Mouse (Mus musculus): ENCODE results near the gene 1700021F05Rik. TPM values are rescaled to one million over a fixed set of nuclear protein-coding genes. Genes with fewer than 3 reads are reported as not detected.

1700021F05Rik gene
- polyA plus RNA-seq, 1 experiment from 2014 or later, result 84.7 TPM

DNA sequence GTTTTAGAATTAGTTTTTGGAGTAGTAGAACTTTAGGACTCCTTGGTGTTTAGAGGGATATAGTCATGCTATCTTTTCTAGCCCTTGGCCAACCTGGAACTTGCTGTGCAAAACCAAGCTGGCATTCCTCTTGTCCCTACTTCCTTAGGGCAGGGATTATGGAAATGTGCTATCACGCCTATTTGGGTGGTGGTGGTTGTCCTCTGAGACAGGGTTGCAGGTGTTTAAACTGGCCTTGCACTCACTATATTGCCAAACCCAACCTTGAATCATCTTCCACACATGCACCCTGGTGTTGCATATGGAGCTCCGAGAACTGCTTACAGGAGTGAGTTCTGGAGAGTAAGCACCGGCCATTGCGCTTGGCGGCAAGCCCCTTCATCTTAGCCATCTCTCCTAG is 58.8 kb downstream of the 1700021F05Rik start:
- Histone ChIP-seq H3K27ac (no peak overlapping the region), H3K27me3 (ENCODE audit: insufficient read depth, low read length) (no peaks in the 10 kb centered on the region), H3K4me3 (replicated peaks; ENCODE audit: low read depth, low read length) (no peak overlapping the region), H3K4me2 (ENCODE audit: low read length) (no peak overlapping the region), H3K36me3 (ENCODE audit: insufficient read depth, low read length) (no peaks in the 10 kb centered on the region), H3K9me3 (replicated peaks; ENCODE audit: low read length) (no peaks in the 10 kb centered on the region), H3K4me1 (replicated peaks; ENCODE audit: insufficient read depth, low read length) (peaks cover 21% of the 10 kb centered on the region; the same call in 1 of the 2 replicates), H3K9ac (ENCODE audit: low read depth, low read length) (no peak overlapping the region)
- no peak for DNase-seq (ENCODE audit: low spot score)
- TF ChIP-seq CTCF (IDR thresholded peaks at IDR 0.05; ENCODE audit: low read depth), result no peak
- 91% methylated on average over 5 of the region's 5 CpGs for WGBS
- no peak for ATAC-seq (replicated peaks; ENCODE audit: low FRiP score, low read depth)

DNA sequence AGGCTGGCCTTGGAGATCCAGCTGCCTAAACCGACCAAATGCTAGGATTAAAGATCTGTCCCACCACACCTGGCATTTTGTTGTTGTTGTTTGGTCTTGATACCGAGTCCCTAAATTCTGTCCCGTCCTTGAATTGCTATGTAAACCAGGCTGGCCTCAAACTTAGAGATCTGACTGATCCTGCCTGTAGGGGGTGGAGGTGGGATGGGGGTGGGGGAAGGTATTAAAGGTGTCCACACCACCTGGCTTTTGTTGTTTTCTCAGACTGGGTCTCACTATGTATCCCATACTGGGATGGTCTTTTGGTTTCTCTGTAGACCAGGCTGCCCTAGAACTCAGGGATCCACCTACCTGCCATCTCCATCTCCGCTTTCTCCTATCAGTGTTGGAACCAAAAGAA is 59.6 kb downstream of the 1700021F05Rik start:
- no peak overlapping the region for H3K4me2 ChIP-seq (ENCODE audit: low read length)
- ATAC-seq (replicated peaks; ENCODE audit: low FRiP score, low read depth) (no peak), DNase-seq (ENCODE audit: low spot score) (no peak)
- no peaks in the 10 kb centered on the region for H3K36me3 ChIP-seq (ENCODE audit: insufficient read depth, low read length)
- no peak overlapping the region for H3K9ac ChIP-seq (ENCODE audit: low read depth, low read length)
- H3K4me1 ChIP-seq (replicated peaks; ENCODE audit: insufficient read depth, low read length), result peaks cover 21% of the 10 kb centered on the region; the same call in 1 of the 2 replicates
- no peak overlapping the region for H3K27ac ChIP-seq
- H3K4me3 ChIP-seq (replicated peaks; ENCODE audit: low read depth, low read length), result no peak overlapping the region
- 52% methylated on average over 4 of the region's 4 CpGs for WGBS
- TF ChIP-seq CTCF (IDR thresholded peaks at IDR 0.05; ENCODE audit: low read depth), result no peak
- H3K27me3 ChIP-seq (ENCODE audit: insufficient read depth, low read length), result no peaks in the 10 kb centered on the region
- H3K9me3 ChIP-seq (replicated peaks; ENCODE audit: low read length), result no peaks in the 10 kb centered on the region

DNA sequence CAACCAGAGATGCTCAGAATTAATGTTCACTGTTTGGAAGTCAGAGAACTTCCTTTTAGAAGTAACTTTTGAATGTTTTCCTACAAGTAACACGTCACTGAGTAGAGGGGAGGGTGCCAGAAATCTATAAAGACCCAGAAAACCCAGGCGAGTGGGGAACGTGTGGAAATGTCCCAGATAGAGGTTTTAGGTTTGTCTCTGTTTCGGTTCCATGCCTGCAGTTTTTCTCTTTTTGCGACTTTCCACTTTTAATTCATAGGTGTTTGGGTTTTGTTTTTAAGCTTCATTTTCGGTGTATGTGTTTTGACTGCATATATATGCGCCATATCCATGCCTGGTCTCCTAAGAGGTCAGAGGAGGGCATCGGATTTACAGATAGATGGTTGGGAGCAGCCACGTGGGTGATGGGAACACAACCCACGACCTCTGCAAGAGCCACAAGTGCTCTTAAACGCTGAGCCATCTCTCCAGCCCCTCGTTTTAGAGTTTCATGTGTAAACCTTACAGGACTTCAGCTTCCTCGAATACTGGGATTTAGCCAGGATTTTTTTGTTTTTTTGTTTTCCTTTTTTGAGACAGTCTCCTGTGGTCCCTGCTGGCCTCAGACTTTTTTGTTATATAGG is 60.5 kb downstream of the 1700021F05Rik start:
- peak overlapping the region; percentile 100 for H3K4me2 ChIP-seq (ENCODE audit: low read length)
- H3K4me1 ChIP-seq (replicated peaks; ENCODE audit: insufficient read depth, low read length), result peaks cover 21% of the 10 kb centered on the region; the same call in 1 of the 2 replicates
- H3K27me3 ChIP-seq (ENCODE audit: insufficient read depth, low read length), result no peaks in the 10 kb centered on the region
- H3K4me3 ChIP-seq (replicated peaks; ENCODE audit: low read depth, low read length), result peak overlapping the region; percentile 92
- DNase-seq (ENCODE audit: low spot score) (no peak), ATAC-seq (replicated peaks; ENCODE audit: low FRiP score, low read depth) (no peak)
- H3K36me3 ChIP-seq (ENCODE audit: insufficient read depth, low read length), result no peaks in the 10 kb centered on the region
- H3K9ac ChIP-seq (ENCODE audit: low read depth, low read length), result peak overlapping the region; percentile 97
- peak overlapping the region; percentile 98 for H3K27ac ChIP-seq
- 7% methylated on average over 13 of the region's 13 CpGs for WGBS
- TF ChIP-seq CTCF (IDR thresholded peaks at IDR 0.05; ENCODE audit: low read depth), result no peak
- no peaks in the 10 kb centered on the region for H3K9me3 ChIP-seq (replicated peaks; ENCODE audit: low read length)

DNA sequence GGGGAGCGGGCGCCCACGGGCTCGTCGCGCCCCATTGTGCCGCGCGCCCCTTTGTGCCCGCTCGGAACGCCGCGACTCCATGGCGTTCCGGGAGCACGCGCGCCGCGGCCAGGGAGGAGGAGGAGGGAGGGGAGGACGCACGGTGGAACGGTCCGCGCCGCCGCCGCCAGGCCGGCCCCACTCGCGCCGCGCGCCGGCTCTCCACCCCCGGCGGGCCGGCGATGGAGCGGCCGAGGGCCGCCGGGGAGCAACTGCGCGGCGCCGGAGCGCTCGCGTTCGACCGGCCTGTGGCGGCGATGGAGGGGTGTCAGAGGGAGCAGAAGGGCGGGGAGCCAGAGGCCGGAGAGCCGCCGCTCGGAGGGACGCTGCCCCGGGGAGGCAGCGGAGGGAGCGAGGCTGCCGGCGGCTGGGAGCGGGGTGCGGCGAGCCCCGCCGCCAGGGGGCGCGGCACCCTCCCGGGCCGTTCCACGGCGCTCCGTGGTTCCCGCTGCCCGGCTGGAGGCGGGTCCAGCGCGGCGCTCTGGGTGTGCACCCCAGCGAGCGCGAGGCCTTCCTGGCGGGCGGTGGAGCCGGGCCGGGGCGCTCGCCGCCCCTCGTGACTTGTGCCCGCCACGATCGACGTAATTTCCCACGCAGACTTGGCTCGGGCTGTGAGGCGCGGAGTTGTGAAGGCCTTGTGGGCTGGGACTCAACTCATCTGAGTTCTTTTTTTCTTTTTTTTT is 61.2 kb downstream of the 1700021F05Rik start:
- H3K36me3 ChIP-seq (ENCODE audit: insufficient read depth, low read length), result no peaks in the 10 kb centered on the region
- TF ChIP-seq CTCF (IDR thresholded peaks at IDR 0.05; ENCODE audit: low read depth), result peak; percentile 52
- no peaks in the 10 kb centered on the region for H3K9me3 ChIP-seq (replicated peaks; ENCODE audit: low read length)
- under 1% methylated on average over 67 of the region's 103 CpGs for WGBS
- peak overlapping the region; percentile 97 for H3K9ac ChIP-seq (ENCODE audit: low read depth, low read length)
- ATAC-seq (replicated peaks; ENCODE audit: low FRiP score, low read depth) (peak; percentile 81), DNase-seq (ENCODE audit: low spot score) (peak; percentile 88)
- peak overlapping the region; percentile 98 for H3K27ac ChIP-seq
- H3K4me3 ChIP-seq (replicated peaks; ENCODE audit: low read depth, low read length), result peak overlapping the region; percentile 92
- H3K4me1 ChIP-seq (replicated peaks; ENCODE audit: insufficient read depth, low read length), result peaks cover 21% of the 10 kb centered on the region; the same call in 1 of the 2 replicates
- peak overlapping the region; percentile 100 for H3K4me2 ChIP-seq (ENCODE audit: low read length)
- no peaks in the 10 kb centered on the region for H3K27me3 ChIP-seq (ENCODE audit: insufficient read depth, low read length)

DNA sequence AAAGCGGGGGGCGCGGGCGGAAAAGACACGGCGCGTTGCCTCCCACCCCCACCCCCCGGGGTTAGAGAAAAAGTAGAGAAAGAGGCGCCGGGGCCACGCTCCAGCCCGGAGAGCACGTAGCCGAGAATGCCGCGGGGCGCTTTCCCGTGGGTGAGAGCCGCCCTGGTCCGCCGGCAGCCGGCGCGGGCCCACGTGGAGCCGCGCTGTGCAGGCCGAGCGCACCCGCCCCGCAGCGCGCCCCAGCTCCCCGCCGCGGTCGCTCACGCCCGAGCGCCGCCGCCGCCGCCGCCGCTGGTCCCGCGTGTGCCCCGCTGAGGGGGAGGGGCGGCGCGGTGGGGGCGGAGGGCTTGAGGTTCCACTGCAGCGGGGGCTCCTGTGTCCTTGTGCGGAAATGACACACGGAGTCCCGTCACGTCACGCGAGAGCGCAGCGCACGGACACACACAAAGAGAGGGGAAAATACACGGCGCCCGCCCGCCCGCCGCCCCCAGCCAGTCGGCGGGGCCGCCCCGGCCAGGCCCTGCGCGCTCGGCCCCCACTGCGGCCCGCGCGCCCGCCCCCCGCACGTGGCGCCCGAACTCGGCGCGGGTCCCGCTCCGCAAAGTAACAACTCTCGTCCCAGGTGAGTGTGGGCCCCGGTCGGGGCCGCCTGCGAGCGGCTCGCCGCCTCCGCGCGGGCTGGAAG is 61.9 kb downstream of the 1700021F05Rik start, which contains the start of gene Bend3:
TSS of gene Bend3 (plus strand) at position 81 of the 685 bp plus-strand sequence.
- peak within 1 kb of the TSS; percentile 92 for H3K4me3 ChIP-seq (replicated peaks; ENCODE audit: low read depth, low read length)
- H3K4me1 ChIP-seq (replicated peaks; ENCODE audit: insufficient read depth, low read length), result peaks cover 21% of the 10 kb centered on the region; the same call in 1 of the 2 replicates
- peak within 1 kb of the TSS; percentile 98 for H3K27ac ChIP-seq
- H3K36me3 ChIP-seq (ENCODE audit: insufficient read depth, low read length), result no peaks in the 10 kb centered on the region
- no peaks in the 10 kb centered on the region for H3K9me3 ChIP-seq (replicated peaks; ENCODE audit: low read length)
- TF ChIP-seq CTCF (IDR thresholded peaks at IDR 0.05; ENCODE audit: low read depth), result no peak
- H3K9ac ChIP-seq (ENCODE audit: low read depth, low read length), result peak within 1 kb of the TSS; percentile 97
- no peaks in the 10 kb centered on the region for H3K27me3 ChIP-seq (ENCODE audit: insufficient read depth, low read length)
- 1% methylated on average over 77 of the region's 101 CpGs for WGBS
- DNase-seq (ENCODE audit: low spot score), result peak; percentile 27
- H3K4me2 ChIP-seq (ENCODE audit: low read length), result peak within 1 kb of the TSS; percentile 100
- ATAC-seq (replicated peaks; ENCODE audit: low FRiP score, low read depth), result peak; percentile 65
